Mouse (Mus musculus) heart, postnatal 0 days (tissue): ENCODE measurements around the gene Degs2. TPM values are rescaled to one million over a fixed set of nuclear protein-coding genes. Genes with fewer than 3 reads are reported as not detected.
A peak's percentile ranks its signal among the peaks of the same experiment; 100 is the strongest.

Experiments
- ATAC-seq: fragments of 200-750 bp; cut with Nextera tagmentation; 2 replicates; pipeline ENCODE4 v1.8.0; 2017; ENCODE audit warnings: low read depth, moderate number of reproducible peaks, moderate library complexity; ENCODE audit not compliant: insufficient read depth
- DNase-seq: peaks from one replicate; pipeline ENCODE4 v3.0.0-alpha.2; 2016; ENCODE audit warnings: low spot score
- H3K27ac ChIP-seq: fragments of 300-500 bp; sonication (generic); 2 replicates; pipeline ENCODE4 v1.5.1; 2014; ENCODE audit warnings: low read depth, mild to moderate bottlenecking
- H3K27me3 ChIP-seq: fragments of 300-500 bp; sonication (generic); 2 replicates; pipeline ENCODE4 v1.6.1; 2014; ENCODE audit warnings: low read length, mixed read lengths; ENCODE audit not compliant: control insufficient read depth, insufficient read depth
- H3K36me3 ChIP-seq: fragments of 300-500 bp; sonication (generic); replicated peaks from 2 replicates; pipeline ENCODE4 v1.6.1; 2014; ENCODE audit warnings: low read length, mixed read lengths; ENCODE audit not compliant: control insufficient read depth, insufficient read depth
- H3K4me1 ChIP-seq: fragments of 300-500 bp; sonication (generic); 2 replicates; pipeline ENCODE4 v1.6.1; 2014; ENCODE audit warnings: antibody characterized with exemption; ENCODE audit not compliant: control insufficient read depth, insufficient read depth
- H3K4me2 ChIP-seq: fragments of 300-500 bp; sonication (generic); 2 replicates; pipeline ENCODE4 v1.6.1; 2014; ENCODE audit warnings: low read depth, mild to moderate bottlenecking, low read length, moderate library complexity
- H3K4me3 ChIP-seq: fragments of 300-500 bp; sonication (generic); 2 replicates; pipeline ENCODE4 v1.5.1; 2014; ENCODE audit warnings: low read depth, low read length
- H3K9ac ChIP-seq: fragments of 300-500 bp; sonication (generic); replicated peaks from 2 replicates; pipeline ENCODE4 v1.6.1; 2014; ENCODE audit warnings: low read depth, low read length, mixed read lengths
- H3K9me3 ChIP-seq: fragments of 300-500 bp; sonication (generic); replicated peaks from 2 replicates; pipeline ENCODE4 v1.6.1; 2016; ENCODE audit warnings: low read length; ENCODE audit not compliant: control insufficient read depth
- CTCF ChIP-seq: IDR thresholded peaks from 2 replicates; pipeline ENCODE4 v1.5.1; 2016; ENCODE audit warnings: antibody characterized with exemption, control low read depth, low read depth
- EP300 ChIP-seq: IDR thresholded peaks from 2 replicates; pipeline ENCODE4 v1.6.1; 2016; ENCODE audit warnings: antibody characterized with exemption, low read depth
- WGBS: fragments of 180-500 bp; shearing (Covaris S2); extraction: QIAGEN DNeasy Blood & Tissue Kit; methylation state at CpG from one replicate; pipeline ENCODE4 v1.1.7; 2014; 5-methylcytosine and 5-hydroxymethylcytosine counted together
- polyA plus RNA-seq: library from polyadenylated mRNA; unstranded; fragments of >200 nt; fragmentation: Nextera tagmentation; extraction: Ambion mirVana; gene quantifications from 2 replicates; pipeline ENCODE4 v1.2.1, GENCODE M21; 2015
- total RNA-seq: library from RNA; depleted of rRNA; stranded (reverse); fragments of >200 nt; gene quantifications from 2 replicates; pipeline ENCODE4 v1.2.3, GENCODE M21; 2014; ENCODE audit warnings: low replicate concordance

Degs2 gene
- total and polyA plus RNA-seq, 2 experiments from 2014 or later: 0.12 to 2.3 TPM

DNA sequence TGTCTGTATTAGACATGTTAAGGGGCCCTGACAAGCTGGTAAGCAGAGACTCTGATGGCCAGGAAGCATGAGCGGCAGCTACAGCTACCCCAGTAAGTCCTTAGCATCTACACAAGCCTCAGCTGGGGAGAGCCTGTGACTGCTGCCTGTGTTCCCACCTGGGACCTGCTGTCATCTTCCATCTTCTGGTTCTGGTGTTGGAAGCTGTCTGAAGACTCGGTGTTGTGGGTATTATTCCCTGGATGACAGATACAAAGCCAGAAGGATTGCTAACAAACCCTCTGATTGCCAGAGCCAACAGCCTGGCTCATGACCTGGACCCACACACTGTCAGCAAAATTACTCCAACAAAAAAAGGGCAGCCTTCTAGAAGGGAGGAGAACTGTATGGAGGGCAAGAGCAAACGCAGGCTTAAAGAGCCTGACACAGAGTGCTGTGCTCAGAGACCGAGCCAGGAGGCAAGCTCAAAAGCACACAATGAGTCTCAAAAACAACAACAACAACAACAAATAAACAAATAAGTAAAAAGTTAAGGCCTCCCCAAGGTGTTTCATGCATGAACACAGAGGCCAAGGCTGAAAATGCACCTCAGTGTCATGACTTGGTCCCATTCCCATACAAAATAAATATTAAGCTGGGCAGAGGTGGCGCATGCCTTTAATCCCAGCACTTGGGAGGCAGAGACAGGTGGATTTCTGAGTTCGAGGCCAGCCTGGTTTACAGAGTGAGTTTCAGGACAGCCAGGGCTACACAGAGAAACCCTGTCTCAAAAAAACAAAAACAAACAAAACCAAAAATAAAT lies 8.1 kb upstream of the Degs2 start:
- WGBS: 85% methylated on average over 6 of the region's 6 CpGs
- TF ChIP-seq EP300: no peak
- no peak for TF ChIP-seq CTCF
- Histone ChIP-seq H3K4me2 (no peak overlapping the region), H3K4me1 (no peaks in the 10 kb centered on the region), H3K9ac (no peak overlapping the region), H3K9me3 (no peaks in the 10 kb centered on the region), H3K27me3 (no peaks in the 10 kb centered on the region), H3K4me3 (no peak overlapping the region), H3K36me3 (no peaks in the 10 kb centered on the region), H3K27ac (no peak overlapping the region)
- no peak for ATAC-seq
- DNase-seq: no peak

DNA sequence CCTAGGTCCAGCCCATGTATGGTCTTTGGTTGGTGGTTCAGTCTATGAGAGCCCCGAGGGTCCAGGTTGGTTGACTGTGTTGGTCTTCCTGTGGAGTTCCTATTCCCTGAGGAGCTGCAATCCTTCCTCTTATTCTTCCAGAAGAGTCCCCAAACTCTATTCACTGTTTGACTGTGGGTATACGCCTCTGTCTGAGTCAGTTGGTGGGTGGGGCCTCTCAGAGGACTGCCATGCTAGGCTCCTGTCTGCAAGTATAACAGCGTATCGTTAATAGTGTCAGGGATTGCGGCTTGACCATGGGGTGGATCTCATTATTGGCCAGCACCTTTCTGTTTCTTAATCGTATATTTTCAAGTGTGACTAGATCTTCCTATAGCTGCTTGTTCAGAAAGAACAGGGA lies 7.3 kb upstream of the Degs2 start:
- no peak overlapping the region for H3K4me3 ChIP-seq
- WGBS: 87% methylated on average over 6 of the region's 6 CpGs
- H3K9me3 ChIP-seq: no peaks in the 10 kb centered on the region
- DNase-seq: no peak
- no peak overlapping the region for H3K27ac ChIP-seq
- no peaks in the 10 kb centered on the region for H3K36me3 ChIP-seq
- H3K9ac ChIP-seq: no peak overlapping the region
- no peaks in the 10 kb centered on the region for H3K27me3 ChIP-seq
- no peaks in the 10 kb centered on the region for H3K4me1 ChIP-seq
- no peak for TF ChIP-seq EP300
- no peak for TF ChIP-seq CTCF
- H3K4me2 ChIP-seq: no peak overlapping the region
- no peak for ATAC-seq

DNA sequence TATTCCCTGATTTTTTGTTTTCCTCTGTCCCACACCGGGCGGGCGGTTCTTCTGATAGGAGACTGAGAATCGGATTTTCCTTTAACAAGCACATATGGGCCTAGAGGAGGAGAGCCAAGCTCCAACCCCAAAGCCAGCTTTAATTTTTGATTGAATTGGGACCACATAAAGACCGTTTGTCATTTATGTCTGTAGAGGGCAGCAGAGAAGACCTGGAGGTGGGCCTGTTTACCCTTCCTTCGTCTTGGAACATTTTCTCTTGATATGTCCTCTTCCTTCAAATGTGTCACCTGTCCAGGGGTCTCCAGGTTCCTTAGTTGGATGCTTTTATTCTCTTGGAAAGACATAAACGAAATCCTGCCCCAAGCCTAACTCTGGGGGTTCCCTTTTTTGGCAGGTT lies 4.0 kb upstream of the Degs2 start:
- Histone ChIP-seq H3K4me2 (no peak overlapping the region), H3K9me3 (no peaks in the 10 kb centered on the region), H3K36me3 (no peaks in the 10 kb centered on the region), H3K4me3 (no peak overlapping the region), H3K27ac (no peak overlapping the region), H3K27me3 (peaks cover 25% of the 10 kb centered on the region), H3K4me1 (peaks cover 7% of the 10 kb centered on the region; the same call in 1 of the 2 replicates), H3K9ac (no peak overlapping the region)
- ATAC-seq (no peak), DNase-seq (peak; percentile 43)
- TF ChIP-seq CTCF (peak; percentile 38), EP300 (no peak)
- 37% methylated on average over 7 of the region's 7 CpGs for WGBS

- TF ChIP-seq EP300: no peak
- no peak for TF ChIP-seq CTCF
- no peak overlapping the region for H3K9ac ChIP-seq
- no peaks in the 10 kb centered on the region for H3K36me3 ChIP-seq
- no peak for ATAC-seq
- H3K27ac ChIP-seq: no peak overlapping the region
- DNase-seq: no peak
- H3K4me1 ChIP-seq: peaks cover 7% of the 10 kb centered on the region; the same call in 1 of the 2 replicates
- peaks cover 28% of the 10 kb centered on the region for H3K27me3 ChIP-seq
- no peak overlapping the region for H3K4me2 ChIP-seq
- H3K9me3 ChIP-seq: no peaks in the 10 kb centered on the region
- WGBS: 81% methylated on average over 6 of the region's 6 CpGs
- no peak overlapping the region for H3K4me3 ChIP-seq
Observed at GRCm38 (mm10) chr12:108705486-108705885, 3.4 kb upstream of the Degs2 start.

GRCm38 (mm10) chr12:108701221-108701620 lies 894 bp downstream of the Degs2 start:
- WGBS: 54% methylated on average over 2 of the region's 2 CpGs
- Histone ChIP-seq H3K27me3 (peaks cover 31% of the 10 kb centered on the region), H3K9me3 (no peaks in the 10 kb centered on the region), H3K4me3 (no peak overlapping the region), H3K9ac (no peak overlapping the region), H3K4me2 (no peak overlapping the region), H3K36me3 (no peaks in the 10 kb centered on the region), H3K27ac (no peak overlapping the region), H3K4me1 (peaks cover 16% of the 10 kb centered on the region)
- ATAC-seq (no peak), DNase-seq (no peak)
- no peak for TF ChIP-seq CTCF
- TF ChIP-seq EP300: no peak

GRCm38 (mm10) chr12:108700037-108700436 lies 2.1 kb downstream of the Degs2 start:
- TF ChIP-seq EP300 (no peak), CTCF (no peak)
- H3K9ac ChIP-seq: no peak overlapping the region
- peaks cover 31% of the 10 kb centered on the region for H3K27me3 ChIP-seq
- no peaks in the 10 kb centered on the region for H3K9me3 ChIP-seq
- no peak overlapping the region for H3K4me3 ChIP-seq
- no peaks in the 10 kb centered on the region for H3K36me3 ChIP-seq
- no peak for ATAC-seq
- no peak for DNase-seq
- H3K4me2 ChIP-seq: no peak overlapping the region
- peaks cover 16% of the 10 kb centered on the region for H3K4me1 ChIP-seq
- H3K27ac ChIP-seq: no peak overlapping the region
- 60% methylated on average over 5 of the region's 5 CpGs for WGBS
